Mouse (Mus musculus) kidney, adult 2 months (tissue): ENCODE results near the gene Als2cr12. TPM values are rescaled to one million over a fixed set of nuclear protein-coding genes. Genes with fewer than 3 reads are reported as not detected.

Experiments
- DNase-seq: peaks from one replicate; pipeline ENCODE4 v3.0.0; 2021
- H3K27ac ChIP-seq: fragments of 200-500 bp; 2 replicates; pipeline ENCODE4 v1.5.1; 2012; ENCODE audit warnings: low read depth, low read length, control low read depth, inconsistent platforms; ENCODE audit not compliant: insufficient read depth
- H3K27me3 ChIP-seq: fragments of 200-500 bp; replicated peaks from 2 replicates; pipeline ENCODE4 v1.6.1; 2012; ENCODE audit warnings: mild to moderate bottlenecking, moderate library complexity, low read length, inconsistent platforms; ENCODE audit not compliant: control insufficient read depth, insufficient read depth
- H3K36me3 ChIP-seq: fragments of 200-500 bp; 2 replicates; pipeline ENCODE4 v1.6.1; 2012; ENCODE audit warnings: mild to moderate bottlenecking, moderate library complexity, low read length, inconsistent platforms; ENCODE audit not compliant: control insufficient read depth, insufficient read depth
- H3K4me1 ChIP-seq: fragments of 200-500 bp; 2 replicates; pipeline ENCODE4 v1.6.1; 2011; ENCODE audit warnings: low read length; ENCODE audit not compliant: control insufficient read depth, insufficient read depth
- H3K4me3 ChIP-seq: fragments of 200-500 bp; 2 replicates; pipeline ENCODE4 v1.5.1; 2011; ENCODE audit warnings: mild to moderate bottlenecking, low read depth, low read length, control low read depth; ENCODE audit not compliant: insufficient read depth
- CTCF ChIP-seq: fragments of 200-500 bp; conservative IDR thresholded peaks from 2 replicates; pipeline ENCODE4 v1.5.1; 2011; ENCODE audit warnings: low read depth, mild to moderate bottlenecking, control low read depth, low read length, moderate library complexity, mixed read lengths; ENCODE audit not compliant: insufficient read depth, insufficient read length
- POLR2A ChIP-seq: fragments of 200-500 bp; IDR thresholded peaks from one replicate; pipeline ENCODE4 v1.6.1; 2011; ENCODE audit warnings: low read depth, low read length, control low read depth
- WGBS: fragments of 180-500 bp; shearing (Covaris S2); methylation state at CpG from one replicate; pipeline ENCODE4 v1.1.7; 2018; 5-methylcytosine and 5-hydroxymethylcytosine counted together
- polyA plus RNA-seq: library from polyadenylated mRNA; depleted of rRNA; stranded (reverse); fragments of >200 nt; gene quantifications from 2 replicates; pipeline ENCODE4 v1.2.3, GENCODE M21; 2012

Als2cr12 gene
- polyA plus RNA-seq, 1 experiment, result 0.80 TPM

DNA sequence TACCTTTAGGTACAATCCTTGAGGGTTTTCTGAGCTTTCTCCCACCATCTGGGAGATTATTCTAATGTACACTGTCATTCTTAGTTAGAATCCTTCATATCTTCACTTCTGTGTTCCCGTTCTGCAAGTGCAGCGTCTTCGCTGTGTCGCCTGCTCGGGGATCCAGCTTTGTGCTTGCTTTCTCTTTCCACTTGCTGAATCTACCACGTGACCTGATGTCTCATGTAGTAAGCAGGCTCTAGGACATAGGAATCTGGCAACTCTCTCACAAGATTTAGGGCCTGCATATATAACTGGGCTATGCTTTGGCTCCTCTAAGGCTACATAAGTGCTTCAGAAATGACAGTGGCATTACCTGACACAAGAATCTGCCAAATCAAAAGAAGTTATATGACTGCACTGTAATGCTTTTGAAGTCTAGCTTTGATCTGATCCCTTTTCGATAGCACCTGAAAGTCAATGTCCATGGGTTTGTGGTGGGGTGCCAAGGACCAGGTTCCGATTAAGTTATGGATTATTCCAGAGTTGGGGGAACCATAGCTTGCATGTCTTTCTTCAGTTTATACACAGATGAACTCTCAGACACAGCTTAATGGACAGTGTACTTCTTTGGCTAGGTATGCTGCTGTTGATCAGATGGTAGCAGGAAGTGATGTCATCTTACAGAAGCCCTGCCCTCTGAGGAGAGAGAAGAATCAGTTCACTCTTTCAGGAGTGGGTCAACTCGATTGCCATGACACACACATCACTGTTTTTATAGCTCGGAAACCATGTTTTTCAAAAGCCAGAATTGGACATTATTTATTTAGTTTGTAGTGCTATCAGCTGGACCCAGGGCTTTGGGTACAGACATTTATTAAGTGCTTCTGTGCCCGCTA, 38.5 kb upstream of the Als2cr12 start:
- peak; percentile 48 for DNase-seq

DNA sequence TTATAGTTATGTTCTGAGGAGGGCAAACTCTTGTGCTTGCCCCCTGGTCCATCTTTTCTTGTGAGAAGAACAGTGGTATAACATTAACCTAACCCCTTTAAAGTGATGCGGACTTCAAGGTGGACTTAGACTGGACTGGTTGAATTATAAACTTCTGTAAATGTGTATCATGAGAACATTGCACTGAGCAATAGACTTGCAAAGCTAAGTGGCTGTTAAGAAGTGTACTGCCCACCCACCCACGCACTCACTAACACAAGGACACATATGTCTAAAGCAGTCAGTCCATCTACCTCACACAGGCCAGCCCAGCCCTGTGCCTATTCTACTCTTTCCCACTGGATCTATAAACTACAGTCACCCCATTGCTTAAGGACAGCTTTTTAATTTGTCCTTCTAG, 37.8 kb upstream of the Als2cr12 start:
- no peak overlapping the region for H3K4me3 ChIP-seq
- TF ChIP-seq POLR2A (no peak), CTCF (no peak)
- no peaks in the 10 kb centered on the region for H3K27me3 ChIP-seq
- peaks cover 30% of the 10 kb centered on the region for H3K36me3 ChIP-seq
- peak; percentile 87 for DNase-seq
- 58% methylated on average over 2 of the region's 2 CpGs for WGBS
- H3K27ac ChIP-seq, result peak overlapping the region; percentile 95
- peaks cover 24% of the 10 kb centered on the region for H3K4me1 ChIP-seq

More for the DNA sequence above, 38.5 kb upstream of the Als2cr12 start:
- no peak overlapping the region for H3K4me3 ChIP-seq
- H3K27ac ChIP-seq, result peak overlapping the region; percentile 95
- peaks cover 22% of the 10 kb centered on the region for H3K4me1 ChIP-seq
- H3K36me3 ChIP-seq, result peaks cover 26% of the 10 kb centered on the region
- 70% methylated on average over 11 of the region's 11 CpGs for WGBS
- TF ChIP-seq POLR2A (no peak), CTCF (no peak)
- H3K27me3 ChIP-seq, result no peaks in the 10 kb centered on the region

DNA sequence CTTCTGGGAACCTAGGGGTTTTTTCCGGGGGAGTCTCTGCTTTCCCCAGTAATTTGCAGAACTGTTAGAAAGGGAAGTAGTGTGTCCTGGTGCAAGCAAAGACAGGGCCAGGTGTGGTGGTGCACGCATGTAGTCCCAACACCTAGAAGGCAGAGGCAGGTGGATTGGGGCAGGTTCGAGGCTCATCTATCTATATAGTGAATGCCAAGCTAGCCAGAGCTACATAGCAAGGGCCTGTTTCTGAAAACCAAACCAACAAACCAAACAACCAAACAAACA, 32.7 kb upstream of the Als2cr12 start:
- peak overlapping the region; percentile 53 for H3K27ac ChIP-seq
- peaks cover 24% of the 10 kb centered on the region for H3K36me3 ChIP-seq
- DNase-seq, result no peak
- peak overlapping the region; percentile 31 for H3K4me3 ChIP-seq
- TF ChIP-seq CTCF (no peak), POLR2A (no peak)
- H3K27me3 ChIP-seq, result no peaks in the 10 kb centered on the region
- WGBS, result 87% methylated on average over 3 of the region's 3 CpGs
- peaks cover 24% of the 10 kb centered on the region for H3K4me1 ChIP-seq

DNA sequence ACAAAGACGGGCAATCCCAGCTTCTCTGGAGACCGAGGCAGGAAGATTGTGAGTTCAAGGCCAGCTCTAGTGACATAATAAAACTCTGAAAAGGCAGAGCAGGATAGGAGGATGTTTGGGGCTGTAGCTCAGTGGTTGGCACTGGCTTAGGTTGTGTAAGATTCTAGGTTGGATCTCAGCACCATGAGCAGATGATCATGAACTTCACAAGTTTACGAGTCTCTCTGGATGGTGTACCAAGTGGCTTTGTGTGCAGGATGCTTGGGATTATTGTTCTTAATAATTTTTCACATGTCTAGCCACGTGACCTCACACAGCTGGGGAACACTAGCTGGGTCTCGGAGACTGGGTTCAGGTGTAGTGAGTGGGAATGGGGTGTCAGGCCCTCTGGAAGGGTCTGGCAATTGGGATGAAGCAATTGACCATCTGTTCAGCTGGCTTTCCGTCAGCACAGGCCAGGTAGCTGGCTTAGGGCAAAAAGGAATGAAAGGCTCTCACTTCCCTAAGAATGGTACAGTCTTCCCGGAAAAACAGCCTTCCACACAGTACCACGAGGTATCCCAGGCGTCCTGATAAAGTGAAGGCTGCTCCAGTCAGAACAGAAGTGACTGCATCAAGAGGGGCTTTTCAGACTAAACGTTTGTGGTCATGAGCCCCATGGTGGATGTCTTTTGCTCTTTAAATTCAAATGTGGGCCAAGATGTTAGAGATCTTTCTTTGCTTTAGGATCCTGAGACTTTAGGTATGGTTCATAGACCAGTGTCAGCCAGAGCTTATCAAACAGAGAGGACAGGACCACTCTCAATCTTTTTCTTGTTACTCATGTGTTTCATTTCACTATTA, 32.2 kb upstream of the Als2cr12 start:
- 54% methylated on average over 10 of the region's 10 CpGs for WGBS
- H3K4me3 ChIP-seq, result peak overlapping the region; percentile 52
- H3K4me1 ChIP-seq, result peaks cover 29% of the 10 kb centered on the region
- DNase-seq, result no peak
- H3K27me3 ChIP-seq, result no peaks in the 10 kb centered on the region
- TF ChIP-seq CTCF (no peak), POLR2A (no peak)
- peak overlapping the region; percentile 84 for H3K27ac ChIP-seq
- peaks cover 24% of the 10 kb centered on the region for H3K36me3 ChIP-seq

DNA sequence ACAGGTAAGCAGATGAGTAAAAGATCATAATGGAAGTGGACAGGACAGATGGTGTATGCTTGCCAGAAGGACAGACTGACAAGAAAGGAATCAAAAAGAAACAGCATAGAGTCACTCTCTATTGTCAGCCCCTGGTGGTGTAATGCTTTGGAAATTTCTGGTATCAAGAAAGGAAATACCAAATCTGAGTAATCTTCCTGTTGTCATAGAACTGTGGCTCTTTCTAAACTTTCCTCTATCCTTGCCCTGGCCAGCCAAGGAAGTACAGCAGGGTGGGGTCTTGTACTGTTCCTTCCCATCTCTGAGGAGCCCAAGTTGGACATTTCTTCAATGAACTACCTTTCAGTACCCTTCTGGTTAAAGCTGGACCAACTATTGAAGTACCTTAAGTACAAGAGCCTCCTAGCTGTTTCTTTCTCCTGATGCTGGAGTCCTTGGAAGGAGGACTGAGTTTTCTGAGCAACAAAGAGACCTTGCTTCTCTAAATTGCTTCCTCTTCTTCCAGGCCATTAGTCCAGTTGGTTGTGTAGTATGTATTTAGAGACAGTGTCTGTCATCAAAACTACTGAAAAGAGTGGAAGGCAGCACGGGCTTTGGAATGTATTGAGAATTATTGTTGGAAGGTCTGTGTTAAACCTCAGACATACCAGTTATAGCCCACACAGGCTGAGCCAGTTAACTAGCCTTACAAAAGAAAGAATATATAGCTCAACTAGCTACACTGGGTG, 31.4 kb upstream of the Als2cr12 start:
- no peak for TF ChIP-seq CTCF
- TF ChIP-seq POLR2A, result no peak
- Histone ChIP-seq H3K27me3 (no peaks in the 10 kb centered on the region), H3K4me3 (peak overlapping the region; percentile 52), H3K36me3 (peaks cover 24% of the 10 kb centered on the region), H3K4me1 (peaks cover 32% of the 10 kb centered on the region), H3K27ac (peak overlapping the region; percentile 84)
- peak; percentile 79 for DNase-seq
- WGBS, result 33% methylated on average over 1 of the region's 1 CpGs

DNA sequence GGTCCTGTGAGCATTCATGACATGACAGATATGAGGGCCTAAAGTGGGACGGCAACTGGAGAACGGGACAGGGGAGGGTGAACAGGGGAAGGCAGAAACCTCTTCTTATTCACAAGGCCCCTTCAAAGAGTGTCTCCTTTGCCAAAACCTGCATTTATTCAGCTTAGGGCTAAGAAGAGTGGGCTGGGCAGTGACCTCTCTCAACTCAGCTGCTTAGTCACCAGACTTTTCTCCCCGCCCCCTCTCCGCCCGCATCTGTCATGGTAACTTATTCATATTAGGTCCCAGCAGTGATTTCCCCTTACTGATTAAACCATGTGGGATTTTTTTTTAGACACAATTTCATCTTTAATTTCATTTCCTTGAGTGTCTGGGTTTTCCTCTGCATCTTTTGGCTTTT, 30.0 kb upstream of the Als2cr12 start:
- TF ChIP-seq CTCF, result no peak
- no peak for TF ChIP-seq POLR2A
- no peaks in the 10 kb centered on the region for H3K27me3 ChIP-seq
- H3K36me3 ChIP-seq, result peaks cover 18% of the 10 kb centered on the region
- H3K4me1 ChIP-seq, result peaks cover 39% of the 10 kb centered on the region
- 0 out of 2 replicates have a peak overlapping the region, but pooled peaks have one; percentile 3 for H3K4me3 ChIP-seq
- 35% methylated on average over 5 of the region's 5 CpGs for WGBS
- peak overlapping the region; percentile 80 for H3K27ac ChIP-seq
- DNase-seq, result peak; percentile 87

DNA sequence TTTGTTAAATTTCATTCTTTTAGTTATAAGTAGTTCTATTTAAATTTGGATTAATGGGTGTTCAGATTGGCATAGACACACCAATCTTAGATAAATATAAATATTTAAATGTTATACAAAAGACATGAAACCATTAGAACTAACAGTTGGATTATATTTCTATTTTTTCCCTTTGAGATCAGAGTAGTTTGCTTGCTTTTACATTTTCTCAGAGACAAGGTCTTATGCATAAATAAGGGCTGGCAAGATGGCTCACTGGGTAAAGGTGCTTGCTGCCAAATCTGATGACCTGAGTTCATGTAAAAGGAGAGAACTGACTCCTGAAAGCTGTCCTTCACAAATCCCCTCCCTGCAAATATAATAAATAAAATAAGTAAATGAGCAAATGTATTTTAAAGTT, 29.3 kb upstream of the Als2cr12 start:
- Histone ChIP-seq H3K27me3 (no peaks in the 10 kb centered on the region), H3K4me1 (peaks cover 40% of the 10 kb centered on the region), H3K27ac (no peak overlapping the region), H3K36me3 (peaks cover 18% of the 10 kb centered on the region), H3K4me3 (no peak overlapping the region)
- DNase-seq, result no peak
- TF ChIP-seq CTCF (no peak), POLR2A (no peak)
